8 mouse cellular contexts compared by ENCODE assay signal in the genomic region with DNA sequence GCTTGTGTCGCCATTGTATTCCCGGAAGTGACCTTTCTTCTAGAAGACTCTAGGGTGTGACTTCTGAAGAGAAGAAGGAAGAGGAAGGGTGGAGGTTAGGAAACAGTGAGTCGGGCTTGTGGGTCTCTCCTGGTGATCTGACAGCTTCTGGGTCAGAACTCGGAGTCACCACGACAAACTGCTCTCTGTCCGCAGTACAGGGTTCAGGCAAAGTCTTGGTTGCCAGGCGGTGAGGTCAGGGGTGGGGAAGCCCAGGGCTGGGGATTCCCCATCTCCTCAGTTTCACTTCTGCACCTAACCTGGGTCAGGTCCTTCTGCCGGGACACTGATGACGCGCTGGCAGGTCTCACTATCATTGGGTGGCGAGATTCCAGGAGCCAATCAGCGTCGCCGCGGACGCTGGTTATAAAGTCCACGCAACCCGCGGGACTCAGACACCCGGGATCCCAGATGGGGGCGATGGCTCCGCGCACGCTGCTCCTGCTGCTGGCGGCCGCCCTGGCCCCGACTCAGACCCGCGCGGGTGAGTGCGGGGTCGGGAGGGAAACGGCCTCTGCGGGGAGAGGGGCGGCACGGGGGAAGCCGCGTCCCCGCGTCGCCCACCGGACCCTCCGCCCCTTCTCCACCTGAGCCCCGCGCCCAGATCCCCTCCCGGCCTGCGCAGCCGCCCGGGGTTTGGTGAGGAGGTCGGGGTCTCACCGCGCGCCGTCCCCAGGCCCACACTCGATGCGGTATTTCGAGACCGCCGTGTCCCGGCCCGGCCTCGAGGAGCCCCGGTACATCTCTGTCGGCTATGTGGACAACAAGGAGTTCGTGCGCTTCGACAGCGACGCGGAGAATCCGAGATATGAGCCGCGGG. TPM values are rescaled to one million over a fixed set of nuclear protein-coding genes. Genes with fewer than 3 reads are reported as not detected.
DNase-seq lines count a peak whose midpoint lies in the region; ATAC-seq and TF ChIP-seq lines count a peak whose summit lies in the region.

A gene (plus strand): TSS at position 67 of the 859 bp plus-strand sequence.

- DNase-seq in 3134 (ENCODE audit: extremely low read depth, insufficient read length, low spot score): peak; percentile 95
- DNase-seq in adrenal gland, postnatal 4 days (ENCODE audit: low spot score in 2 of 2): peak; percentile 96
- peak; percentile 91 for DNase-seq in embryonic facial prominence, embryonic 14.5 days (ENCODE audit: low spot score)
- DNase-seq in heart, adult 8-10 months (ENCODE audit: low spot score): peak; percentile 100
- peak; percentile 98 for DNase-seq in kidney, adult 9 months
- DNase-seq in limb, embryonic 14.5 days (ENCODE audit: low spot score): peak; percentile 83
- peak; percentile 95 for DNase-seq in midbrain, postnatal 0 days (ENCODE audit: low spot score)
- DNase-seq in spleen, postnatal 14 days (ENCODE audit: low spot score in 2 of 2): peak; percentile 98 to 100

- TF ChIP-seq CTCF in midbrain, postnatal 0 days (IDR thresholded peaks at IDR 0.05): no peak

- H3K27ac ChIP-seq in embryonic facial prominence, embryonic 14.5 days (replicated peaks; ENCODE audit: low read depth, low read length): no peak within 1 kb of the TSS
- H3K27ac ChIP-seq in limb, embryonic 14.5 days (replicated peaks; ENCODE audit: low read depth, low read length): no peak within 1 kb of the TSS
- H3K27ac ChIP-seq in midbrain, postnatal 0 days (ENCODE audit: low read depth, low read length): no peak within 1 kb of the TSS

- H3K4me3 ChIP-seq in embryonic facial prominence, embryonic 14.5 days (ENCODE audit: low read depth, low read length): peak within 1 kb of the TSS; percentile 63
- H3K4me3 ChIP-seq in limb, embryonic 14.5 days (replicated peaks; ENCODE audit: low read length): peak within 1 kb of the TSS; percentile 62
- peak within 1 kb of the TSS; percentile 72 for H3K4me3 ChIP-seq in midbrain, postnatal 0 days (ENCODE audit: low read depth, low read length)

- H3K9me3 ChIP-seq in embryonic facial prominence, embryonic 14.5 days (ENCODE audit: control insufficient read depth, low read length): no peaks in the 10 kb centered on the region
- H3K9me3 ChIP-seq in limb, embryonic 14.5 days (ENCODE audit: control insufficient read depth, low read length): no peaks in the 10 kb centered on the region
- no peaks in the 10 kb centered on the region for H3K9me3 ChIP-seq in midbrain, postnatal 0 days (ENCODE audit: low read length)

- 2% methylated on average over 39 of the region's 73 CpGs for WGBS in embryonic facial prominence, embryonic 14.5 days
- WGBS in limb, embryonic 14.5 days: 2% methylated on average over 44 of the region's 73 CpGs
- under 1% methylated on average over 58 of the region's 73 CpGs for WGBS in midbrain, postnatal 0 days

- peaks cover 32% of the 10 kb centered on the region for H3K27me3 ChIP-seq in embryonic facial prominence, embryonic 14.5 days (replicated peaks; ENCODE audit: control insufficient read depth, insufficient read depth, low read length)
- H3K27me3 ChIP-seq in limb, embryonic 14.5 days (ENCODE audit: control insufficient read depth, insufficient read depth, low read length): peaks cover 26% of the 10 kb centered on the region
- no peaks in the 10 kb centered on the region for H3K27me3 ChIP-seq in midbrain, postnatal 0 days (ENCODE audit: insufficient read depth, low read length)

- no peaks in the 10 kb centered on the region for H3K4me1 ChIP-seq in embryonic facial prominence, embryonic 14.5 days (ENCODE audit: control insufficient read depth, insufficient read depth, low read length)
- H3K4me1 ChIP-seq in limb, embryonic 14.5 days (ENCODE audit: control insufficient read depth, insufficient read depth, low read length): 0 out of 2 replicates have a peak, but pooled peaks cover 2% of the 10 kb centered on the region
- no peaks in the 10 kb centered on the region for H3K4me1 ChIP-seq in midbrain, postnatal 0 days (ENCODE audit: insufficient read depth, low read length)

- TF ChIP-seq POLR2A in limb, embryonic 14.5 days (IDR thresholded peaks at IDR 0.05; ENCODE audit: borderline replicate concordance, extremely low read depth, insufficient read depth, insufficient read length): no peak

- H3K9ac ChIP-seq in embryonic facial prominence, embryonic 14.5 days (ENCODE audit: low read depth, low read length): peak within 1 kb of the TSS; percentile 66
- peak within 1 kb of the TSS; percentile 55 for H3K9ac ChIP-seq in limb, embryonic 14.5 days (ENCODE audit: low read depth, low read length, severe bottlenecking)
- H3K9ac ChIP-seq in midbrain, postnatal 0 days (replicated peaks; ENCODE audit: low read length, poor library complexity, severe bottlenecking): peak within 1 kb of the TSS; percentile 64

- ATAC-seq in embryonic facial prominence, embryonic 14.5 days (ENCODE audit: low read depth): peak; percentile 90
- ATAC-seq in limb, embryonic 14.5 days (ENCODE audit: low FRiP score, low read depth): peak; percentile 87
- ATAC-seq in midbrain, postnatal 0 days (ENCODE audit: low FRiP score): peak; percentile 92

- no peaks in the 10 kb centered on the region for H3K36me3 ChIP-seq in embryonic facial prominence, embryonic 14.5 days (ENCODE audit: control insufficient read depth, insufficient read depth, low read length)
- H3K36me3 ChIP-seq in limb, embryonic 14.5 days (ENCODE audit: control insufficient read depth, insufficient read depth, low read length): no peaks in the 10 kb centered on the region
- H3K36me3 ChIP-seq in midbrain, postnatal 0 days (ENCODE audit: insufficient read depth, low read length): no peaks in the 10 kb centered on the region

- peak within 1 kb of the TSS; percentile 95 for H3K4me2 ChIP-seq in embryonic facial prominence, embryonic 14.5 days (ENCODE audit: low read depth, low read length)
- H3K4me2 ChIP-seq in limb, embryonic 14.5 days (replicated peaks; ENCODE audit: low read depth, low read length, severe bottlenecking): peak within 1 kb of the TSS; percentile 99
- peak within 1 kb of the TSS; percentile 80 for H3K4me2 ChIP-seq in midbrain, postnatal 0 days (ENCODE audit: low read depth, low read length, poor library complexity, severe bottlenecking)

RNA-seq across cellular contexts. Expression of the gene that starts here (rescaled TPM):
- 10 to 100 TPM; 78.4 to 82.3 TPM for total RNA-seq in adrenal gland, postnatal 4 days (2021)
- 46.9 and 51.7 TPM in 2 replicates for polyA plus RNA-seq in embryonic facial prominence, embryonic 14.5 days (2014; fragmentation: Nextera tagmentation; extraction: Ambion mirVana)
- total RNA-seq in heart, adult 8-10 months (2022): 100 to 1,000 TPM; 108 to 169 (median 117) TPM
- 26.0 and 27.2 TPM in 2 replicates for polyA plus RNA-seq in limb, embryonic 14.5 days (2012; rRNA removed)
- 49.3 and 53.9 TPM in 2 replicates for polyA plus RNA-seq in limb, embryonic 14.5 days (2014; fragmentation: Nextera tagmentation; extraction: Ambion mirVana)
- 75.4 and 78.0 TPM in 2 replicates for total RNA-seq in midbrain, postnatal 0 days (2014; rRNA removed)
- polyA plus RNA-seq in midbrain, postnatal 0 days (2015; fragmentation: Nextera tagmentation; extraction: Ambion mirVana): 130 and 148 TPM in 2 replicates
